Mouse (Mus musculus) liver, embryonic 14.5 days (tissue): ENCODE results near the gene Hyal1. TPM values are rescaled to one million over a fixed set of nuclear protein-coding genes. Genes with fewer than 3 reads are reported as not detected.
A peak's percentile ranks its signal among the peaks of the same experiment; 100 is the strongest.

Source experiments
- ATAC-seq: fragments of 200-750 bp; cut with Nextera tagmentation; 2 replicates; pipeline ENCODE4 v1.8.0; 2017; ENCODE audit warnings: moderate number of reproducible peaks, mild to moderate bottlenecking, moderate library complexity; ENCODE audit not compliant: insufficient read depth
- DNase-seq, 3 experiments: peaks; one replicate each; pipeline ENCODE4 v3.0.0-alpha.2; 2012 to 2013; ENCODE audit warnings: low read depth in 3 of 3, low spot score in 3 of 3
- H3K27ac ChIP-seq: fragments of 300-500 bp; sonication (generic); 2 replicates; pipeline ENCODE4 v1.5.1; 2014; ENCODE audit warnings: moderate library complexity, mild to moderate bottlenecking, control low read depth, inconsistent platforms
- H3K27me3 ChIP-seq: fragments of 300-500 bp; sonication (generic); 2 replicates; pipeline ENCODE4 v1.6.1; 2014; ENCODE audit warnings: mild to moderate bottlenecking, low read length, moderate library complexity; ENCODE audit not compliant: control insufficient read depth, insufficient read depth
- H3K36me3 ChIP-seq: fragments of 300-500 bp; sonication (generic); replicated peaks from 2 replicates; pipeline ENCODE4 v1.6.1; 2014; ENCODE audit warnings: low read depth; ENCODE audit not compliant: control insufficient read depth, insufficient read depth
- H3K4me1 ChIP-seq, 2 experiments: fragments of 200-500 bp in 1 of 2; fragments of 300-500 bp in 1 of 2; sonication (generic) in 1 of 2; replicated peaks; 2 replicates each; pipeline ENCODE4 v1.6.1; 2012 to 2014; ENCODE audit warnings: antibody characterized with exemption in 1 of 2, inconsistent platforms in 1 of 2, low read length in 1 of 2; ENCODE audit not compliant: control insufficient read depth in 2 of 2, insufficient read depth in 2 of 2
- H3K4me2 ChIP-seq: fragments of 300-500 bp; sonication (generic); 2 replicates; pipeline ENCODE4 v1.6.1; 2014; ENCODE audit warnings: low read depth, mild to moderate bottlenecking, control low read depth, moderate library complexity
- H3K4me3 ChIP-seq, 2 experiments: fragments of 200-500 bp in 1 of 2; fragments of 300-500 bp in 1 of 2; sonication (generic) in 1 of 2; 2 replicates each; pipeline ENCODE4 v1.5.1; 2012 to 2014; ENCODE audit warnings: low read depth in 2 of 2, low read length in 2 of 2, mild to moderate bottlenecking in 2 of 2, control low read depth in 1 of 2, inconsistent platforms in 1 of 2, moderate library complexity in 1 of 2; ENCODE audit not compliant: insufficient read depth in 1 of 2
- H3K9ac ChIP-seq: fragments of 300-500 bp; sonication (generic); replicated peaks from 2 replicates; pipeline ENCODE4 v1.6.1; 2014; ENCODE audit warnings: mild to moderate bottlenecking, control low read depth, moderate library complexity
- H3K9me3 ChIP-seq: fragments of 300-500 bp; sonication (generic); 2 replicates; pipeline ENCODE4 v1.6.1; 2016; ENCODE audit warnings: low read length, mixed read lengths; ENCODE audit not compliant: control insufficient read depth
- CTCF ChIP-seq: IDR thresholded peaks from 2 replicates; pipeline ENCODE4 v1.5.1; 2016; ENCODE audit warnings: antibody characterized with exemption, low read depth, control low read depth
- EP300 ChIP-seq: IDR thresholded peaks from 2 replicates; pipeline ENCODE4 v1.6.1; 2016; ENCODE audit warnings: antibody characterized with exemption, low read depth
- WGBS: fragments of 180-500 bp; shearing (Covaris S2); extraction: QIAGEN DNeasy Blood & Tissue Kit; methylation state at CpG from one replicate; pipeline ENCODE4 v1.1.7; 2014; ENCODE audit not compliant: insufficient replicate concordance; 5-methylcytosine and 5-hydroxymethylcytosine counted together
- polyA plus RNA-seq, 2 experiments: library from polyadenylated mRNA; depleted of rRNA in 1 of 2; stranded (reverse) in 1 of 2; unstranded in 1 of 2; fragments of >200 nt; fragmentation: Nextera tagmentation in 1 of 2; extraction: Ambion mirVana in 1 of 2; gene quantifications; 2 replicates each; pipeline versions ENCODE4 v1.2.1 to v1.2.3; 2012 to 2014

The Hyal1 gene
- polyA plus RNA-seq, 2 experiments: 1.2 to 1.3 TPM

GRCm38 (mm10) chr9:107545199-107545598 is 31.5 kb upstream of the Hyal1 start:
- Histone ChIP-seq H3K4me1 (peaks cover 12 to 15% of the 10 kb centered on the region in 2 experiments), H3K27ac (no peak overlapping the region), H3K9ac (no peak overlapping the region), H3K4me3 (no peak overlapping the region), H3K36me3 (no peaks in the 10 kb centered on the region), H3K4me2 (no peak overlapping the region), H3K27me3 (no peaks in the 10 kb centered on the region), H3K9me3 (no peaks in the 10 kb centered on the region)
- TF ChIP-seq CTCF: no peak
- TF ChIP-seq EP300: no peak
- WGBS: 76% methylated on average over 10 of the region's 10 CpGs
- ATAC-seq (no peak), DNase-seq (no peak)

- DNase-seq (no peak), ATAC-seq (no peak)
- 2% methylated on average over 3 of the region's 3 CpGs for WGBS
- TF ChIP-seq CTCF (peak; percentile 97), EP300 (no peak)
- Histone ChIP-seq H3K27me3 (peaks cover 1% of the 10 kb centered on the region; the same call in 1 of the 2 replicates), H3K9ac (no peak overlapping the region), H3K36me3 (no peaks in the 10 kb centered on the region), H3K4me2 (no peak overlapping the region), H3K4me1 (peaks cover 12 to 15% of the 10 kb centered on the region in 2 experiments), H3K4me3 (no peak overlapping the region), H3K9me3 (no peaks in the 10 kb centered on the region), H3K27ac (no peak overlapping the region)
These were observed 31.1 kb upstream of the Hyal1 start for GRCm38 (mm10) chr9:107545602-107546001.

GRCm38 (mm10) chr9:107547026-107547425 is 29.7 kb upstream of the Hyal1 start, which contains the start of gene Zmynd10:
Gene Zmynd10 (plus strand): TSS chr9:107547298.
- peak; percentile 63 for ATAC-seq
- peak within 1 kb of the TSS in 1 of 2 experiments; percentile 3; a peak in 1 of 4 replicates for H3K4me3 ChIP-seq

GRCm38 (mm10) chr9:107547957-107548356 is 28.8 kb upstream of the Hyal1 start:
- ATAC-seq: no peak
- 66% methylated on average over 5 of the region's 5 CpGs for WGBS

More at GRCm38 (mm10) chr9:107547026-107547425, 29.7 kb upstream of the Hyal1 start, which contains the start of gene Zmynd10:
- Histone ChIP-seq H3K4me1 (peaks cover 18 to 24% of the 10 kb centered on the region in 2 experiments), H3K9me3 (no peaks in the 10 kb centered on the region), H3K9ac (no peak within 1 kb of the TSS), H3K27ac (no peak within 1 kb of the TSS), H3K4me2 (peak within 1 kb of the TSS; percentile 44), H3K27me3 (peaks cover 3% of the 10 kb centered on the region; the same call in 1 of the 2 replicates), H3K36me3 (no peaks in the 10 kb centered on the region)
- peak; percentile 80 to 86 (median 80) for DNase-seq
- 5% methylated on average over 20 of the region's 20 CpGs for WGBS
- TF ChIP-seq EP300 (no peak), CTCF (no peak)

GRCm38 (mm10) chr9:107548820-107549219 is 27.9 kb upstream of the Hyal1 start:
- Histone ChIP-seq H3K4me1 (peaks cover 31 to 36% of the 10 kb centered on the region in 2 experiments), H3K4me3 (no peak overlapping the region), H3K9ac (no peak overlapping the region), H3K4me2 (no peak overlapping the region), H3K27me3 (peaks cover 3% of the 10 kb centered on the region; the same call in 1 of the 2 replicates), H3K36me3 (no peaks in the 10 kb centered on the region), H3K27ac (no peak overlapping the region), H3K9me3 (no peaks in the 10 kb centered on the region)
- WGBS: 78% methylated on average over 10 of the region's 10 CpGs
- ATAC-seq (no peak), DNase-seq (no peak)
- TF ChIP-seq CTCF: no peak
- TF ChIP-seq EP300: no peak

More at GRCm38 (mm10) chr9:107547957-107548356, 28.8 kb upstream of the Hyal1 start:
- H3K36me3 ChIP-seq: no peaks in the 10 kb centered on the region
- H3K4me2 ChIP-seq: no peak overlapping the region
- TF ChIP-seq CTCF: 0 out of 2 replicates have a peak, but pooled peaks have one; percentile 1
- no peak for TF ChIP-seq EP300
- peaks cover 22 to 28% of the 10 kb centered on the region in 2 experiments for H3K4me1 ChIP-seq
- H3K27me3 ChIP-seq: peaks cover 3% of the 10 kb centered on the region; the same call in 1 of the 2 replicates
- no peak overlapping the region for H3K4me3 ChIP-seq
- no peak overlapping the region for H3K27ac ChIP-seq
- DNase-seq: no peak
- no peaks in the 10 kb centered on the region for H3K9me3 ChIP-seq
- H3K9ac ChIP-seq: no peak overlapping the region
